Mouse (Mus musculus) MEL (cell line): ENCODE data around the gene Scamp1. TPM values are rescaled to one million over a fixed set of nuclear protein-coding genes. Genes with fewer than 3 reads are reported as not detected.

Experiments
- DNase-seq: peaks from one replicate; pipeline ENCODE4 v3.0.0; 2011; ENCODE audit warnings: low read depth, low spot score
- H3K27ac ChIP-seq: 2 replicates; pipeline ENCODE4 v1.5.1; 2012; ENCODE audit warnings: low read depth, mild to moderate bottlenecking, control low read depth, low read length, moderate library complexity; ENCODE audit not compliant: control insufficient read depth
- H3K27me3 ChIP-seq, 2 experiments: fragments of 150-350 bp in 1 of 2; sonication (generic) in 1 of 2; 2 replicates each; pipeline ENCODE4 v1.6.1; 2012; ENCODE audit warnings: low read length in 2 of 2, mild to moderate bottlenecking in 2 of 2, improper control_type of control experiment in 1 of 2, moderate library complexity in 1 of 2; ENCODE audit not compliant: insufficient read depth in 2 of 2, control insufficient read depth in 1 of 2
- H3K36me3 ChIP-seq, 2 experiments: 2 replicates each; pipeline ENCODE4 v1.6.1; 2012 to 2014; ENCODE audit warnings: low read length in 2 of 2, improper control_type of control experiment in 1 of 2, inconsistent platforms in 1 of 2, mild to moderate bottlenecking in 1 of 2; ENCODE audit not compliant: insufficient read depth in 2 of 2, control insufficient read depth in 1 of 2
- H3K4me1 ChIP-seq, 2 experiments: fragments of 150-350 bp in 1 of 2; sonication (generic) in 1 of 2; 2 replicates each; pipeline ENCODE4 v1.6.1; 2012; ENCODE audit warnings: low read length in 2 of 2, improper control_type of control experiment in 1 of 2, mild to moderate bottlenecking in 1 of 2; ENCODE audit not compliant: insufficient read depth in 2 of 2, control insufficient read depth in 1 of 2
- H3K4me3 ChIP-seq, 2 experiments: fragments of 150-350 bp in 1 of 2; sonication (generic) in 1 of 2; 2 replicates each; pipeline ENCODE4 v1.5.1; 2012; ENCODE audit warnings: low read depth in 2 of 2, low read length in 2 of 2, mild to moderate bottlenecking in 2 of 2, moderate library complexity in 2 of 2, control low read depth in 1 of 2, improper control_type of control experiment in 1 of 2; ENCODE audit not compliant: control insufficient read depth in 1 of 2, insufficient read depth in 1 of 2
- H3K79me2 ChIP-seq: 2 replicates; pipeline ENCODE4 v1.6.1; 2012; ENCODE audit warnings: mild to moderate bottlenecking, low read length, moderate library complexity; ENCODE audit not compliant: control insufficient read depth, poor library complexity, insufficient read depth
- H3K9ac ChIP-seq: 2 replicates; pipeline ENCODE4 v1.6.1; 2012; ENCODE audit warnings: low read depth, mild to moderate bottlenecking, control low read depth, low read length, moderate library complexity; ENCODE audit not compliant: control insufficient read depth, poor library complexity, severe bottlenecking
- H3K9me3 ChIP-seq: fragments of 150-350 bp; sonication (generic); replicated peaks from 2 replicates; pipeline ENCODE4 v1.6.1; 2012; ENCODE audit warnings: mild to moderate bottlenecking, low read length, improper control_type of control experiment, moderate library complexity; ENCODE audit not compliant: insufficient read depth
- CHD2 ChIP-seq: IDR thresholded peaks from 2 replicates; pipeline ENCODE4 v1.6.1; 2011; ENCODE audit warnings: low read length, improper control_type of control experiment
- E2F4 ChIP-seq: IDR thresholded peaks from 2 replicates; pipeline ENCODE4 v1.6.1; 2011; ENCODE audit warnings: low read depth, low read length, improper control_type of control experiment, borderline replicate concordance
- ELF1 ChIP-seq: IDR thresholded peaks from 2 replicates; pipeline ENCODE4 v1.6.1; 2014; ENCODE audit warnings: low read depth, mild to moderate bottlenecking, inconsistent platforms, low read length, improper control_type of control experiment, moderate library complexity
- EP300 ChIP-seq, 2 experiments: IDR thresholded peaks; 2 replicates each; pipeline ENCODE4 v1.6.1; 2011; ENCODE audit warnings: improper control_type of control experiment in 2 of 2, low read length in 2 of 2, low read depth in 1 of 2, mild to moderate bottlenecking in 1 of 2
- GABPA ChIP-seq: IDR thresholded peaks from 2 replicates; pipeline ENCODE4 v1.6.1; 2012; ENCODE audit warnings: low read depth, mild to moderate bottlenecking, inconsistent platforms, low read length, improper control_type of control experiment, moderate library complexity
- GATA1 ChIP-seq: IDR thresholded peaks from 2 replicates; pipeline ENCODE4 v1.6.1; 2011; ENCODE audit warnings: low read depth, low read length, improper control_type of control experiment
- JUND ChIP-seq: IDR thresholded peaks from 2 replicates; pipeline ENCODE4 v1.6.1; 2011; ENCODE audit warnings: low read depth, mild to moderate bottlenecking, improper control_type of control experiment, low read length
- MAFK ChIP-seq: IDR thresholded peaks from 2 replicates; pipeline ENCODE4 v1.6.1; 2011; ENCODE audit warnings: low read depth, mild to moderate bottlenecking, low read length, improper control_type of control experiment, borderline replicate concordance
- MAZ ChIP-seq: IDR thresholded peaks from 2 replicates; pipeline ENCODE4 v1.6.1; 2012; ENCODE audit warnings: low read depth, mild to moderate bottlenecking, inconsistent platforms, low read length, improper control_type of control experiment
- MXI1 ChIP-seq: IDR thresholded peaks from 2 replicates; pipeline ENCODE4 v1.6.1; 2011; ENCODE audit warnings: mild to moderate bottlenecking, low read depth, low read length, improper control_type of control experiment
- POLR2A ChIP-seq, 2 experiments: IDR thresholded peaks; 2 replicates each; pipeline ENCODE4 v1.6.1; 2011 to 2012; ENCODE audit warnings: low read length in 2 of 2, mild to moderate bottlenecking in 2 of 2, control low read depth in 1 of 2, improper control_type of control experiment in 1 of 2, low read depth in 1 of 2, moderate library complexity in 1 of 2; ENCODE audit not compliant: control insufficient read depth in 1 of 2, insufficient read depth in 1 of 2, poor library complexity in 1 of 2
- POLR2AphosphoS2 ChIP-seq: IDR thresholded peaks from 2 replicates; pipeline ENCODE4 v1.6.1; 2011; ENCODE audit warnings: low read length, improper control_type of control experiment
- POLR2AphosphoS5 ChIP-seq: IDR thresholded peaks from 2 replicates; pipeline ENCODE4 v1.6.1; 2012; ENCODE audit warnings: low read depth, borderline replicate concordance, mild to moderate bottlenecking, inconsistent platforms, low read length, moderate library complexity, mixed read lengths
- RAD21 ChIP-seq: IDR thresholded peaks from 2 replicates; pipeline ENCODE4 v1.6.1; 2011; ENCODE audit warnings: mild to moderate bottlenecking, low read depth, low read length, improper control_type of control experiment
- TBP ChIP-seq: IDR thresholded peaks from 2 replicates; pipeline ENCODE4 v1.8.0; 2011; ENCODE audit warnings: low read depth, low read length, improper control_type of control experiment
- TCF12 ChIP-seq: IDR thresholded peaks from 2 replicates; pipeline ENCODE4 v1.6.1; 2014; ENCODE audit warnings: low read depth, mild to moderate bottlenecking, inconsistent platforms, low read length, improper control_type of control experiment, moderate library complexity
- UBTF ChIP-seq: IDR thresholded peaks from 2 replicates; pipeline ENCODE4 v1.6.1; 2012; ENCODE audit warnings: low read depth, mild to moderate bottlenecking, inconsistent platforms, low read length, improper control_type of control experiment, moderate library complexity, borderline replicate concordance; ENCODE audit not compliant: insufficient read depth
- ZNF384 ChIP-seq: IDR thresholded peaks from 2 replicates; pipeline ENCODE4 v1.6.1; 2012; ENCODE audit warnings: low read depth, mild to moderate bottlenecking, inconsistent platforms, low read length, improper control_type of control experiment
- polyA plus RNA-seq, 2 experiments: library from polyadenylated mRNA; stranded (reverse) in 1 of 2; unstranded in 1 of 2; fragments of >175 nt in 1 of 2; fragments of >200 nt in 1 of 2; gene quantifications; 2 replicates each; pipeline versions ENCODE4 v1.2.1 to v1.2.4; 2012; ENCODE audit warnings: low replicate concordance in 2 of 2, low read depth in 1 of 2; ENCODE audit not compliant: insufficient read length in 2 of 2, insufficient read depth in 1 of 2, missing spikeins in 1 of 2
- total RNA-seq: library from RNA; depleted of rRNA; stranded (reverse); fragments of 300-350 nt; gene quantifications from 2 replicates; pipeline ENCODE4 v1.2.3, GENCODE M21; 2012

Gene Scamp1
- total and polyA plus RNA-seq, 3 experiments, result 0.03 TPM; not detected in 2

DNA sequence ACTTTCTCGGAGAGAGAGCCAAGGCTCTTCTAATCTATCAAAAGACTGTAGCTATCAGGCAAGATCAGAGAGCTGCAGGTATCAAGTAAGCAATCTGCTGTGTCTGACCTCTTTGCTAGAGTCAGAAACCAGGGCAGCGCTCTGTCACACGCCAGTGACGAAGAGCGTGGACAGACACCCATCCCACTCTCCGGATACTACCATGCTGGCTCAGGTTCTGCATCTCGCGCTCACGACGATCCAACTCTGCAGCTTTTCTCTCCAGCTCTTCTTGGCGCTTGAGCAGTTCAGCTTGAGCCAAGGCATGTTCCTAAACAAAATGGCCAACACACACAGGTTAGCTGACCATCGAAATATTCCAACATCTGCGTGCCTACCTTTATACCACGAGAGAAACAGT, 53.8 kb downstream of the Scamp1 start:
- no peaks in the 10 kb centered on the region for H3K27me3 ChIP-seq
- H3K36me3 ChIP-seq, result no peaks in the 10 kb centered on the region
- no peaks in the 10 kb centered on the region for H3K9me3 ChIP-seq
- TF ChIP-seq MXI1, result no peak
- no peak for TF ChIP-seq GABPA
- no peak for TF ChIP-seq MAZ
- TF ChIP-seq GATA1, result no peak
- no peak for TF ChIP-seq TCF12
- no peak for TF ChIP-seq ELF1
- no peak for TF ChIP-seq TBP
- TF ChIP-seq E2F4, result no peak
- TF ChIP-seq JUND, result no peak
- TF ChIP-seq EP300 (IDR thresholded peaks at IDR 0.05; ENCODE audit: low read depth in 1 of 2, low read length in 2 of 2), result no peak
- TF ChIP-seq POLR2A (IDR thresholded peaks at IDR 0.05; ENCODE audit: control insufficient read depth in 1 of 2, insufficient read depth in 1 of 2, low read depth in 1 of 2, low read length in 2 of 2, poor library complexity in 1 of 2), result no peak
- TF ChIP-seq MAFK, result no peak
- TF ChIP-seq ZNF384, result no peak
- TF ChIP-seq CHD2, result no peak
- TF ChIP-seq POLR2AphosphoS5, result no peak
- TF ChIP-seq UBTF, result no peak
- TF ChIP-seq, all 39 proteins: peak for 0
- no peaks in the 10 kb centered on the region for H3K4me1 ChIP-seq
- H3K27ac ChIP-seq, result no peak overlapping the region
- H3K79me2 ChIP-seq, result no peaks in the 10 kb centered on the region
- no peak overlapping the region for H3K4me3 ChIP-seq
- no peak overlapping the region for H3K9ac ChIP-seq
- no peak for DNase-seq

DNA sequence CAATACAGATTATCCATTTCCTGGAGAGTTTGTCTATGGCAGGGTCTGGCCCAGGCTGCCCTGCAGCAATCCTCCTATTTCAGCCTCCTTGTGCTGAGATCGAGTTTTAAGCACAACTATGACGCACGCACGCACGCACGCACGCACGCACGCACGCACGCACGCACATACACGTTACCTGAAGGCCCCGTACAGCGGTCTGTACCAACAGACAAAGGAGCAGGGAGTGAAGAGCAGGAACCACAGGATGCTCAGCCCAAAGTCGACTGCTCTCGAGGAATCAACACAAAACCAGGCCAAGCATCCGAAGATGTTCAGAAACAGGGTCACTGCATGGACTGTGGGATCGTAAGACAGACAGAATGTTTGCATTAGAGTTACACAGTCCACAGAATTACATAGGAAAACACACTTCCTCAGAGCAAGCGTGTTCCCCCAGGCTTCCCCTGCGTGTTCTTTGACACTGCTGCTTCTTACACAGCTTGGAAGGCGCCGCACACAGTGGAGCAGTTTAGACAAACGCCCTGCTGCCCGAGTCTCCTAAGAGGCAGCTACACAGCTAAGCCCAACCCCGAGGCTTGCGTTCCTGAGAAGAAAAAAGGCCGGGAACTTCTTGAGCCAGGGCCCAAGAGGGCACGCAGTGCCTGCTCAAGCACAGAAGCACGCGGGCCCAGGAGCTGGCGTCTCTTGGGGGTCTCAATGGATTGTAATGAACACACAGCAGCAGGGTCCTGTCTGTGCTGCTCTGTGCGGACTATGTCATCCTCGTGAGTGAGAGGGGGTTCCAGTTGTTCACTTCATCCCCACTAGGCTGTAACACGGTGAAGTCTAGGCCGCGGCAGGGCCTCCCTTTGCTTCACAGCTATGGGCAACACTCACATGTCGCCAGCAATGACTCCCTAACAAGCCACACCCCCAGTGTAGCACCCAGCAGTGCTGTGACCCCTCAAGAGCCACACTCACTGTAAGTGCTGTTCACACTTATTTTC, 60.6 kb downstream of the Scamp1 start:
- Histone ChIP-seq H3K27me3 (no peaks in the 10 kb centered on the region), H3K27ac (no peak overlapping the region), H3K9ac (no peak overlapping the region), H3K4me1 (no peaks in the 10 kb centered on the region), H3K36me3 (no peaks in the 10 kb centered on the region), H3K79me2 (no peaks in the 10 kb centered on the region), H3K9me3 (no peaks in the 10 kb centered on the region), H3K4me3 (no peak overlapping the region)
- no peak for TF ChIP-seq RAD21
- no peak for TF ChIP-seq POLR2AphosphoS2
- TF ChIP-seq MAFK, result no peak
- DNase-seq, result no peak
